Mouse (Mus musculus) frontal cortex, postnatal 36 days (tissue): ENCODE results near the gene Dnajc6.

Source experiments
- DNase-seq, 2 experiments: peaks; one replicate each; pipeline ENCODE4 v3.0.0; 2022; ENCODE audit warnings: low spot score in 2 of 2

The Dnajc6 gene

DNA sequence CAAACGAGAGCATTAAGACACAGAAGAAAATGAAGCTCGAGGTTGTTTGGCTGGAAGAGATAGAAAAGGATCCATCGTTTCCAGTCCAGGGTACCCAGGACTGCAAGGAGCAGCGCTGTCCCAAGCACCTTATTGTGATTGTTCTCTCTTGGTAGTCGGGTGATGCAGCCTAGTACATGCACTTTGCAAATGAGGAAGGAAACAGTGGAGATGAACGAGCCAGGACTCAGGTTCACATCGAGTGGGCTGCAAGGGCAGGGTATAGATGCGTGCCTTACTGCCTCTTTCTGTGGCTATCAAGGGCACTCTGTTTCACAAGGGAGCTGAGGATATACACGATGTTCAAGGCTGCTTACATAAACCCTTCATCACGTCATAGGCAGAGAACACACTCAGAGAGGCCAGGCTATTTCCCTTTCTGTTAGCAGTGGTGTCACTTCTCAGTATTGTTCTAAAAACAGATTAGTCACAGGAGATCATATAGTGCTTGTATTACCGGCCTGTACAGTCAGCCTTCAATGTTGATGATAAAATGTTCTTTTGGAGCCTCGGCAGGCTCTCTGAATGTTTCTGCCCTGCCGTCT, 189.9 kb downstream of the Dnajc6 start:
- DNase-seq, result no peak

DNA sequence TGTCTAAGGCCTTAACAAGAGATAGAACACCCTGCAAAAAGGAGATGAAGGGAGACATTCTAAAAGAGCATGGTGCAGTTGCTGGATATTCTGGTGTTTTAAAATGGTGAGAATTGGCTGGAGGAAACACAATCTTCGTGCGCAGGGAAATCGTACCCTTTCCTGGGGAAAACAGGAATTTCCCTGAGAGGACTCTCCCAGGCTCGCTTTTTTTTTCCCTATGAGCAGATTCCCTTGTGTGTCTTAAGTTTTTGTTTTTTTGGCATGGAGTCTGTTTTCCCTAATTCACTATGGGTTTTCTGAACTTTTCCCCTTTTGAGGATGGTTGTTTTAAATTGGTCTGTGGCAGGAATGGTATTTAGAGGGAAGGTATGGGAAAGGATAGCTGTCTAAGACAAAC, 192.8 kb downstream of the Dnajc6 start:
- no peak for DNase-seq

DNA sequence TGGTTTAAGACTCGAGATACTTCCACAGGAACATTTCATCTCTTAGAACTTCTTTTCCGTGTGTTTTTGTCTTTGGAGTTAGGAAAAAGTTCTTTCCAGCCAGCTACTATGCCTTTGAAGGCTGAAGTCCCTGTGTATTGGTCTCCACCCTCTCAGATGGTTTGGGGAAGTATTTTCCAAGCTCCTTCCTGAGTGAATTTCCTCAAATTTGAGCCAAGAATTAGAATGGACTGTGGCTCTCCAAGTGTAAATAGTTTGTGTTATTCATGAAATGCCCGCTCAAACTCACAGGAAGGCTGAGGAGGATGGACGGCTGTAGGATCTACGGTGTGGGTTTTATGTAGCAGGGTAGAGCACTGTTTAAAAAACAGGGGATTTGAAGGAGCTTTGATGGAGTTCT, 193.2 kb downstream of the Dnajc6 start:
- DNase-seq, result no peak
